Mouse (Mus musculus): ENCODE results near the gene Hrasls. TPM values are rescaled to one million over a fixed set of nuclear protein-coding genes. Genes with fewer than 3 reads are reported as not detected.

Gene Hrasls
- polyA plus RNA-seq, 1 experiment from 2014 or later = 4.4 TPM

DNA sequence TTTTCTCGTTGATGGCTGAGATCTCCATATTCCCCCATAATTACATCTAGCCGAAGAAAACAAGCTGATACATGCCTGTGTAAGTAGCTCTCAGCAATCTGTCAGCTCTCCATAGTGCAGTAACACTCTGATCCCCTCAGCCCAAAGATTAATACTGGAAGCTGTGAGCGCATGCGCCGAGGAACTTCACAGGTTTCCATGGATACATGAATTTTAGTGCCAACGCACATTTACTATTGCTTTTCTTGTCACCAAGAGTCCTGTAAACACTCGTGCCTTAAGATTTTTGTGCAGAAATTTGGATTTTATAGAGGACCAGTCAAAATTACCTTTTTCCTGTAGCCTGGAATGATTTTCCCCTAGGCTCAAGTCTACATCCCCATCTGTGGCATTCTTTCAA, 4.6 kb upstream of the Hrasls start:
- Histone ChIP-seq H3K27ac (ENCODE audit: poor library complexity, severe bottlenecking) (no peak overlapping the region), H3K9me3 (replicated peaks) (no peaks in the 10 kb centered on the region), H3K27me3 (replicated peaks) (peaks cover 8% of the 10 kb centered on the region; the same call in 1 of the 2 replicates), H3K4me1 (replicated peaks) (peaks cover 11% of the 10 kb centered on the region), H3K4me2 (no peak overlapping the region), H3K36me3 (no peaks in the 10 kb centered on the region), H3K9ac (no peak overlapping the region), H3K4me3 (no peak overlapping the region)
- no peak for ATAC-seq (ENCODE audit: insufficient number of reproducible peaks, low FRiP score)
- 73% methylated on average over 7 of the region's 7 CpGs for WGBS

DNA sequence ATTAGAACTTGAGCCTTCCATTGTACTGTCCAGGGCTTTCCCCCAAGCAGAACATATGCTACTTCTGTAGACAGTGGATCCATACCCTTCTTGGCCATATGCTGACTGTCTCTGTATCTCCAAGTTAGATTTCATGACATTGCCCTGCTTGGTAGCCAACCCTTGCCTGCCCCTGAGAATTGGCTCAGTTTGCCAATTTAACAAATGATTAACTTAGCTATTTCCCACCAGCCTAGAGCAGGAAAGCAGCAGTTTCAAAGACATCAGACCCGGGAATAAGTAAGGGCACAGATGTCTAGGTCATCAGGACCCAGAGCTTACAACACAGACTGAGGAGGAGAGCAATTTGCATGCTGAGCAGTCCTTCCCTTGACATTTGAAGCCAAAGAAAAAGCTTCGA, 3.9 kb upstream of the Hrasls start:
- Histone ChIP-seq H3K27ac (ENCODE audit: poor library complexity, severe bottlenecking) (no peak overlapping the region), H3K4me1 (replicated peaks) (peaks cover 15% of the 10 kb centered on the region), H3K4me2 (no peak overlapping the region), H3K9ac (no peak overlapping the region), H3K27me3 (replicated peaks) (peaks cover 8% of the 10 kb centered on the region; the same call in 1 of the 2 replicates), H3K36me3 (no peaks in the 10 kb centered on the region), H3K9me3 (replicated peaks) (no peaks in the 10 kb centered on the region), H3K4me3 (no peak overlapping the region)
- ATAC-seq (ENCODE audit: insufficient number of reproducible peaks, low FRiP score) = no peak
- WGBS = 45% methylated on average over 2 of the region's 2 CpGs

- H3K36me3 ChIP-seq = no peaks in the 10 kb centered on the region
- no peak for ATAC-seq (ENCODE audit: insufficient number of reproducible peaks, low FRiP score)
- H3K9ac ChIP-seq = no peak overlapping the region
- H3K27ac ChIP-seq (ENCODE audit: poor library complexity, severe bottlenecking) = no peak overlapping the region
- no peak overlapping the region for H3K4me3 ChIP-seq
- no peaks in the 10 kb centered on the region for H3K9me3 ChIP-seq (replicated peaks)
- 34% methylated on average over 7 of the region's 7 CpGs for WGBS
- H3K27me3 ChIP-seq (replicated peaks) = peaks cover 20% of the 10 kb centered on the region; the same call in 1 of the 2 replicates
- peaks cover 16% of the 10 kb centered on the region for H3K4me1 ChIP-seq (replicated peaks)
- peak overlapping the region; percentile 87 for H3K4me2 ChIP-seq
These were observed 654 bp upstream of the Hrasls start for GRCm38 (mm10) chr16:29208841-29209240.

- Histone ChIP-seq H3K27me3 (replicated peaks) (0 out of 2 replicates have a peak, but pooled peaks cover 1% of the 10 kb centered on the region), H3K9ac (no peak overlapping the region), H3K9me3 (replicated peaks) (no peaks in the 10 kb centered on the region), H3K27ac (ENCODE audit: poor library complexity, severe bottlenecking) (no peak overlapping the region), H3K36me3 (no peaks in the 10 kb centered on the region), H3K4me2 (no peak overlapping the region), H3K4me1 (replicated peaks) (no peaks in the 10 kb centered on the region; the same call in 1 of the 2 replicates), H3K4me3 (no peak overlapping the region)
- 80% methylated on average over 5 of the region's 5 CpGs for WGBS
- no peak for ATAC-seq (ENCODE audit: insufficient number of reproducible peaks, low FRiP score)
These were observed 7.2 kb downstream of the Hrasls start for GRCm38 (mm10) chr16:29216395-29217295.

- Histone ChIP-seq H3K9ac (no peak overlapping the region), H3K4me2 (no peak overlapping the region), H3K27ac (ENCODE audit: poor library complexity, severe bottlenecking) (no peak overlapping the region), H3K9me3 (replicated peaks) (no peaks in the 10 kb centered on the region), H3K4me1 (replicated peaks) (no peaks in the 10 kb centered on the region), H3K36me3 (no peaks in the 10 kb centered on the region), H3K4me3 (no peak overlapping the region), H3K27me3 (replicated peaks) (no peaks in the 10 kb centered on the region)
- WGBS = 71% methylated on average over 5 of the region's 5 CpGs
- ATAC-seq (ENCODE audit: insufficient number of reproducible peaks, low FRiP score) = no peak
These were observed 26.5 kb downstream of the Hrasls start for GRCm38 (mm10) chr16:29235951-29236350.

- Histone ChIP-seq H3K27ac (ENCODE audit: poor library complexity, severe bottlenecking) (no peak overlapping the region), H3K9ac (no peak overlapping the region), H3K9me3 (replicated peaks) (0 out of 2 replicates have a peak, but pooled peaks cover 3% of the 10 kb centered on the region), H3K4me2 (no peak overlapping the region), H3K4me3 (no peak overlapping the region), H3K27me3 (replicated peaks) (no peaks in the 10 kb centered on the region), H3K36me3 (no peaks in the 10 kb centered on the region), H3K4me1 (replicated peaks) (no peaks in the 10 kb centered on the region)
- 77% methylated on average over 4 of the region's 4 CpGs for WGBS
- ATAC-seq (ENCODE audit: insufficient number of reproducible peaks, low FRiP score) = no peak
These were observed 44.8 kb downstream of the Hrasls start for GRCm38 (mm10) chr16:29254325-29254724.

Other genes starting within 250 kb of the Hrasls start
- gene Atp13a5, start 169.0 kb downstream of the Hrasls start, polyA plus RNA-seq (2016; fragmentation: Nextera tagmentation; extraction: Ambion mirVana) = 0.04 TPM in 1 of 2 replicates, not detected in the other